Mouse (Mus musculus): ENCODE measurements around the gene H2-T24. TPM values are rescaled to one million over a fixed set of nuclear protein-coding genes. Genes with fewer than 3 reads are reported as not detected.
A peak's percentile ranks its signal among the peaks of the same experiment; 100 is the strongest.
"Not testable (repeated sequence)": the region's sequence is repeated elsewhere in the genome, so short reads cannot be mapped to it uniquely, and the experiment has no call there.

Gene H2-T24
- polyA plus RNA-seq (2016; fragmentation: Nextera tagmentation; extraction: Ambion mirVana): 3.0 and 3.2 TPM in 2 replicates

- no peak for ATAC-seq (ENCODE audit: insufficient number of reproducible peaks, insufficient read depth, low FRiP score, low TSS enrichment, low read depth)
- no peak within 1 kb of the TSS for H3K4me3 ChIP-seq (replicated peaks)
- WGBS: 40% methylated on average over 15 of the region's 15 CpGs
These were observed at the start of gene H2-T24 for GRCm38 (mm10) chr17:36020191-36021073. Gene H2-T24 (minus strand): TSS chr17:36020560.

GRCm38 (mm10) chr17:36060829-36061228, 40.5 kb upstream of the H2-T24 start:
- no peaks in the 10 kb centered on the region for H3K9me3 ChIP-seq
- no peaks in the 10 kb centered on the region for H3K36me3 ChIP-seq
- no peak overlapping the region for H3K27ac ChIP-seq
- WGBS: 25% methylated on average over 2 of the region's 2 CpGs
- H3K4me2 ChIP-seq: no peak overlapping the region
- H3K4me3 ChIP-seq (replicated peaks): no peak overlapping the region
- H3K4me1 ChIP-seq (replicated peaks): no peaks in the 10 kb centered on the region
- ATAC-seq (ENCODE audit: insufficient number of reproducible peaks, insufficient read depth, low FRiP score, low TSS enrichment, low read depth): no peak
- H3K27me3 ChIP-seq: no peaks in the 10 kb centered on the region
- no peak overlapping the region for H3K9ac ChIP-seq (replicated peaks)

More at GRCm38 (mm10) chr17:36020191-36021073, at the start of gene H2-T24:
- peaks cover 5% of the 10 kb centered on the region; the same call in 1 of the 2 replicates for H3K36me3 ChIP-seq
- H3K9ac ChIP-seq (replicated peaks): no peak within 1 kb of the TSS
- 0 out of 2 replicates have a peak within 1 kb of the TSS, but pooled peaks have one; percentile 29 for H3K27ac ChIP-seq
- peaks cover 6% of the 10 kb centered on the region; the same call in 1 of the 2 replicates for H3K4me1 ChIP-seq (replicated peaks)
- H3K9me3 ChIP-seq: no peaks in the 10 kb centered on the region
- H3K27me3 ChIP-seq: no peaks in the 10 kb centered on the region
- peak within 1 kb of the TSS; percentile 35 for H3K4me2 ChIP-seq

- H3K4me3 ChIP-seq (replicated peaks); H3K4me2 ChIP-seq; H3K27me3 ChIP-seq; H3K9ac ChIP-seq (replicated peaks); H3K27ac ChIP-seq; H3K9me3 ChIP-seq; H3K4me1 ChIP-seq (replicated peaks); ATAC-seq (ENCODE audit: insufficient number of reproducible peaks, insufficient read depth, low FRiP score, low TSS enrichment, low read depth); H3K36me3 ChIP-seq: not testable (repeated sequence)
- 55% methylated on average over 1 of the region's 1 CpGs for WGBS
These were observed 38.0 kb upstream of the H2-T24 start, which contains the start of gene Gm11127 for GRCm38 (mm10) chr17:36058362-36058761. Gene Gm11127 (minus strand): TSS chr17:36058371.

- H3K27me3 ChIP-seq; H3K4me3 ChIP-seq (replicated peaks); H3K9me3 ChIP-seq; H3K4me2 ChIP-seq; H3K4me1 ChIP-seq (replicated peaks); H3K27ac ChIP-seq; H3K36me3 ChIP-seq; ATAC-seq (ENCODE audit: insufficient number of reproducible peaks, insufficient read depth, low FRiP score, low TSS enrichment, low read depth); H3K9ac ChIP-seq (replicated peaks): not testable (repeated sequence)
- WGBS: 90% methylated on average over 25 of the region's 25 CpGs
These were observed 37.6 kb upstream of the H2-T24 start for GRCm38 (mm10) chr17:36057927-36058326.

GRCm38 (mm10) chr17:36043286-36043685, 22.9 kb upstream of the H2-T24 start:
- H3K9ac ChIP-seq (replicated peaks): peak overlapping the region; percentile 34; the same call in 1 of the 2 replicates

GRCm38 (mm10) chr17:36042610-36043169, 22.3 kb upstream of the H2-T24 start, which contains the start of the genes H2-T22 and Gm6034:
Gene H2-T22 (minus strand): TSS chr17:36042747.
Gene Gm6034 (plus strand): TSS chr17:36042961.
- H3K4me2 ChIP-seq: peak within 1 kb of the TSS; percentile 72
- 3% methylated on average over 12 of the region's 12 CpGs for WGBS
- H3K9me3 ChIP-seq; H3K27ac ChIP-seq; H3K27me3 ChIP-seq; H3K36me3 ChIP-seq; H3K4me1 ChIP-seq (replicated peaks): not testable (repeated sequence)
- H3K9ac ChIP-seq (replicated peaks): peak within 1 kb of the TSS; percentile 55
- peak; percentile 94 for ATAC-seq (ENCODE audit: insufficient number of reproducible peaks, insufficient read depth, low FRiP score, low TSS enrichment, low read depth)
- H3K4me3 ChIP-seq (replicated peaks): peak within 1 kb of the TSS; percentile 42

More at GRCm38 (mm10) chr17:36043286-36043685, 22.9 kb upstream of the H2-T24 start:
- H3K4me3 ChIP-seq (replicated peaks): peak overlapping the region; percentile 42
- WGBS: 82% methylated on average over 3 of the region's 3 CpGs
- no peaks in the 10 kb centered on the region for H3K36me3 ChIP-seq
- H3K27me3 ChIP-seq: peaks cover 7% of the 10 kb centered on the region; the same call in 1 of the 2 replicates
- peaks cover 6% of the 10 kb centered on the region; the same call in 1 of the 2 replicates for H3K4me1 ChIP-seq (replicated peaks)
- peak overlapping the region; percentile 72 for H3K4me2 ChIP-seq
- no peak for ATAC-seq (ENCODE audit: insufficient number of reproducible peaks, insufficient read depth, low FRiP score, low TSS enrichment, low read depth)
- H3K9me3 ChIP-seq: no peaks in the 10 kb centered on the region
- H3K27ac ChIP-seq: no peak overlapping the region

- H3K27ac ChIP-seq; H3K4me1 ChIP-seq (replicated peaks); H3K9me3 ChIP-seq; H3K36me3 ChIP-seq; H3K27me3 ChIP-seq: not testable (repeated sequence)
- Histone ChIP-seq H3K4me3 (replicated peaks) (peak overlapping the region; percentile 42), H3K9ac (replicated peaks) (peak overlapping the region; percentile 55), H3K4me2 (peak overlapping the region; percentile 72)
- WGBS: 1% methylated on average over 19 of the region's 19 CpGs
- peak; percentile 78 for ATAC-seq (ENCODE audit: insufficient number of reproducible peaks, insufficient read depth, low FRiP score, low TSS enrichment, low read depth)
These were observed 21.7 kb upstream of the H2-T24 start for GRCm38 (mm10) chr17:36042055-36042454.

GRCm38 (mm10) chr17:36040604-36041003, 20.2 kb upstream of the H2-T24 start:
- H3K4me2 ChIP-seq; H3K27me3 ChIP-seq; H3K36me3 ChIP-seq; H3K9me3 ChIP-seq; H3K4me1 ChIP-seq (replicated peaks); H3K9ac ChIP-seq (replicated peaks); ATAC-seq (ENCODE audit: insufficient number of reproducible peaks, insufficient read depth, low FRiP score, low TSS enrichment, low read depth); H3K27ac ChIP-seq; H3K4me3 ChIP-seq (replicated peaks): not testable (repeated sequence)
- WGBS: 76% methylated on average over 2 of the region's 2 CpGs

GRCm38 (mm10) chr17:36036126-36036525, 15.8 kb upstream of the H2-T24 start:
- H3K9ac ChIP-seq (replicated peaks); H3K4me1 ChIP-seq (replicated peaks); H3K4me2 ChIP-seq; H3K36me3 ChIP-seq; H3K27ac ChIP-seq; H3K4me3 ChIP-seq (replicated peaks); ATAC-seq (ENCODE audit: insufficient number of reproducible peaks, insufficient read depth, low FRiP score, low TSS enrichment, low read depth); H3K9me3 ChIP-seq: not testable (repeated sequence)
- 84% methylated on average over 13 of the region's 13 CpGs for WGBS
- peaks cover 17% of the 10 kb centered on the region for H3K27me3 ChIP-seq

- 36% methylated on average over 3 of the region's 3 CpGs for WGBS
- not testable (repeated sequence) for H3K4me2 ChIP-seq
- ATAC-seq (ENCODE audit: insufficient number of reproducible peaks, insufficient read depth, low FRiP score, low TSS enrichment, low read depth): peak; percentile 53; the same call in 1 of the 2 replicates
These were observed 14.8 kb upstream of the H2-T24 start for GRCm38 (mm10) chr17:36035010-36035638.

GRCm38 (mm10) chr17:36034524-36034923, 14.2 kb upstream of the H2-T24 start:
- H3K4me3 ChIP-seq (replicated peaks); H3K36me3 ChIP-seq; H3K27ac ChIP-seq; H3K4me1 ChIP-seq (replicated peaks); H3K9ac ChIP-seq (replicated peaks); ATAC-seq (ENCODE audit: insufficient number of reproducible peaks, insufficient read depth, low FRiP score, low TSS enrichment, low read depth); H3K4me2 ChIP-seq; H3K9me3 ChIP-seq: not testable (repeated sequence)
- 63% methylated on average over 3 of the region's 3 CpGs for WGBS
- H3K27me3 ChIP-seq: peaks cover 25% of the 10 kb centered on the region

More at GRCm38 (mm10) chr17:36035010-36035638, 14.8 kb upstream of the H2-T24 start:
- not testable (repeated sequence) for H3K9me3 ChIP-seq; H3K27ac ChIP-seq; H3K9ac ChIP-seq (replicated peaks); H3K4me3 ChIP-seq (replicated peaks); H3K36me3 ChIP-seq; H3K4me1 ChIP-seq (replicated peaks)
- H3K27me3 ChIP-seq: peaks cover 25% of the 10 kb centered on the region
